Mouse (Mus musculus) liver, embryonic 14.5 days (tissue): Measurements from ENCODE around the gene Rpl10a.

Experiments used
- CTCF ChIP-seq: IDR thresholded peaks from 2 replicates; pipeline ENCODE4 v1.5.1; 2016; ENCODE audit warnings: antibody characterized with exemption, low read depth, control low read depth
- EP300 ChIP-seq: IDR thresholded peaks from 2 replicates; pipeline ENCODE4 v1.6.1; 2016; ENCODE audit warnings: antibody characterized with exemption, low read depth

- TF ChIP-seq CTCF (no peak), EP300 (no peak)
These were observed 34.6 kb upstream of the Rpl10a start for GRCm38 (mm10) chr17:28293716-28294115.
